Mouse (Mus musculus) NIH3T3 (cell line): ENCODE measurements at regions not wholly inside any gene's neighbourhood (a gene's known extent, or its start where the extent isn't known, plus 50 kb on each side); places are given as distances from the start of the nearest gene placed in this dataset.

ENCODE experiments used
- DNase-seq: peaks from one replicate; pipeline ENCODE4 v3.0.0-alpha.2; 2012; ENCODE audit warnings: low read depth

GRCm38 (mm10) chr12:118784643-118785042 is 61.5 kb upstream of the Sp8 start:
- no peak for DNase-seq

DNA sequence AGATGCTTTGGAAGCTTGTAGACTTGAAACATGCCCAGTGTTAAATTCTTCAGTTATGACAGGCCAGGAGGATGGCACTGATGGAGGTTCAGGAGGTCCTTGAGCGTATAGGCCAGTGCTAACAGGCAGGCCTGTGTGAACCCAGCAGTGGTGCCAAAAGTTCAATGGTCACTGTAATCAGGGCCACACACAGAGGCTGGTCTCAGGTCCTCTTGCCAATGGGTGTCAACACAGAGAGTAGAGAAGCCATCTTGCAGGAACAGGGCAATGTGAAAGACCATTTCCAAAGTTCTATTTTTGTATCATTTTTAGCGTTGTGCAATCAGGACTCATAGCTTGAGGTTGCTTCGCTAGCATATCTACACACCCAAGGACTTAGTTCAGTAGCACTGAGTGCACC is 64.2 kb upstream of the Sp8 start:
- no peak for DNase-seq

GRCm38 (mm10) chr12:118775463-118776064 is 70.6 kb upstream of the Sp8 start:
- peak; percentile 59 for DNase-seq

- DNase-seq, result no peak
Measured at GRCm38 (mm10) chr12:118772790-118773189, 73.3 kb upstream of the Sp8 start.

- no peak for DNase-seq
Measured at GRCm38 (mm10) chr12:118766472-118766871, 79.7 kb upstream of the Sp8 start.

DNA sequence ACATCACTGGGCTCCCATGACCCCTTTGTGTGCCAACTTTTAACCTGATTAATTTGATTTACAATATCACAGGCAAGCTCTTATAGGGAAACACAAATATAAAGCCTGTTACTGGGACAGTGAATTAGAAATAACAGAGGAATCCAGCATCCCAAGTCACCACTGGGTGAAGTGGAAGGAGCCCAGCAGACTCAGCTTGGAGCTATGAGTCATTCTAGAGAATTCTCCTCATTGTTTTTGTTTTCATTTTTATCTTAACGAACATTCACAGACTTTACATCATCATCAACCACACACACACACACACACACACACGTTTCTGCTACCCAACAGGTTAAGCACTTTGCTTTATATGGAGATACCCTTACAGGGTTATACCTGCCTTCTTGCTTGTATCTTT is 92.1 kb upstream of the Sp8 start:
- peak; percentile 41 for DNase-seq

- DNase-seq, result no peak
Measured at GRCm38 (mm10) chr12:118739103-118739502, 107.0 kb upstream of the Sp8 start.

GRCm38 (mm10) chr12:118725891-118726290 is 120.2 kb upstream of the Sp8 start:
- DNase-seq, result no peak

GRCm38 (mm10) chr12:118719878-118720573 is 126.1 kb upstream of the Sp8 start:
- DNase-seq, result no peak

GRCm38 (mm10) chr12:118716824-118717223 is 129.3 kb upstream of the Sp8 start:
- DNase-seq, result no peak

- DNase-seq, result no peak
Measured at GRCm38 (mm10) chr12:118706626-118707025, 139.5 kb upstream of the Sp8 start.

- no peak for DNase-seq
Measured at GRCm38 (mm10) chr12:118704826-118705225, 141.3 kb upstream of the Sp8 start.

GRCm38 (mm10) chr12:118703730-118704129 is 142.4 kb upstream of the Sp8 start:
- DNase-seq, result no peak

DNA sequence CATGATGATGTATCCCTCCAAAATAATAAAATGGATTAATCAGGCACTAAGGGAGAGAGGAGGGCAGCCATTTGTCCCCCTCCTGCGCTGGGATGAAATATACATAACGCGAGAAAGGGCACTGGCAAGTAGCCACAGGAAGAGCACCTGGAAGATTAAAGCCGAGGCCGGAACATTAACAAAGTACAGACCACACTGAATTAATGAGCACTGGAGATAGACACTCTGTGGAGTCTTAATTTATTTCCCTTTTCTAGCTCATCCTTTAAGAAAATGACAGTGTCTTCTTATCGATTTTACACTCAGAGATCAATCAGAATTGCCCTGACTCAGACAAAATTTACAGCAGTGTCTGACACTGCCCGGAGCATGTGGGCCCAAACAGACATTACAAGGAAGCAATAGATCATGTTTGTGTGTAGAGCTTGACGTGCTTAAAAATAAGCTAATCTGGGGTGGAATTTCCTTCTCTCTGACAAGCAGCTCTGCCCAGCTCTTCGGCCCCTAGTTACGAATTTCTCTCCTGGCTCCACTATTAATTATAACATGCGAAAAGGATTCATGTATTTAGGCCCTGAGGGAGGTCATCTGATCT is 143.0 kb upstream of the Sp8 start:
- DNase-seq, result no peak

- peak; percentile 57 for DNase-seq
Measured at GRCm38 (mm10) chr12:118701838-118702237, 144.3 kb upstream of the Sp8 start.

- no peak for DNase-seq
Measured at GRCm38 (mm10) chr12:118698110-118698509, 148.0 kb upstream of the Sp8 start.

DNA sequence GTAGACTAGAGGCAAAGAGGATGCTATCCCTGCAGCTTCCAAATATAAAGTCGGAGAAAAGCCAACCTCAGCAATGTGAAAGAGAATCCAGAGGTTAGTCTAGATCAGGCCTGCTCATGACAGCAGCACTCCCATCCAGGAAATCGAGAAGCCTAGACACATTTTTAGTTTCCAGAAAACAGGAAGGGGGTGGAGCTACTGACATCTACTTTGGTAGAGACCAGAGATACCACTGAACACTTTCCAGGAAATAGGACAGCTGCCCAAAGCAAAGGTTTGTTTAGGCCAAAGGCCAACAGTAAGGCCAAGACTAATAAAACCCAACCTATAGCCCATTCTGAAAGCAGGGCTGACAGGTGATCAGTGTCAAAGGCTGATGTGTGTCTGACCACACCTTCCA is 151.4 kb upstream of the Sp8 start:
- no peak for DNase-seq

DNA sequence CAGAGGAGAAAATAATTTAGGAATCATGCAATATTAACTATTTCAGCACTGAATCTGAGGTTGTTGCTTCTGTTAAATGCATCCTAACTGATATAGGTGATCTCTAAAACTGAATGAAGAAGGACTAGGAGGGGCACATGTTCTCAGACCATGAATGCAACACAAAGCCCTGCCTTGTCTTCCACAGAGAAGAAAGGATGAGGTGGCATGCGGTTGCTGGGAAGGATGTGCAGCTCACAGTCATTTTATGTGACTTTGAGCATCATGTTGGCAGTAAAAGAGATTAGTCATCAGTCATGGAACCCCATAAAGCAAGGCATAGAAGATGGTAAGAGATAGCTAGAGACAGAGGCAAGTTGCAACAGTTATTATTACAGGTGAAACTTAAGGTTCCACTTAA is 163.2 kb upstream of the Sp8 start:
- no peak for DNase-seq

DNA sequence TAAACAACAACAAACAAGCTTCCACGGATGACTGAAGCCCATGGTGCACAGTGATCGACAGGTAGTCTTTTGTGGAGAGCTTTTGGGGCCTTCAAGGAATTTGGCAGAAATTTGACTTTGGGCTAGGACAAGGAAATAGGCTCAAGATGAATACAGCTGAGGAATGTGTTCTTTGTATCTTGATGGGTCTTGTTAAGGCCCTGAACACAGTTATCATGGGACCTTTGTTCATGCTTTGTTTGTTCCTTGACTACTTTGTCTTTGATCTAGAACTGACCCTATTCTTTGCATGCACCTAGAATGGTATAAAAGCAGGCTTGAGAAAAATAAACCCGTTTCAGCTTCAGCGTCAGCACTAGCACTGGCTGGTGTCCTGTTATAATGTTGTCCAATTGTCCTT is 168.1 kb upstream of the Sp8 start:
- no peak for DNase-seq

DNA sequence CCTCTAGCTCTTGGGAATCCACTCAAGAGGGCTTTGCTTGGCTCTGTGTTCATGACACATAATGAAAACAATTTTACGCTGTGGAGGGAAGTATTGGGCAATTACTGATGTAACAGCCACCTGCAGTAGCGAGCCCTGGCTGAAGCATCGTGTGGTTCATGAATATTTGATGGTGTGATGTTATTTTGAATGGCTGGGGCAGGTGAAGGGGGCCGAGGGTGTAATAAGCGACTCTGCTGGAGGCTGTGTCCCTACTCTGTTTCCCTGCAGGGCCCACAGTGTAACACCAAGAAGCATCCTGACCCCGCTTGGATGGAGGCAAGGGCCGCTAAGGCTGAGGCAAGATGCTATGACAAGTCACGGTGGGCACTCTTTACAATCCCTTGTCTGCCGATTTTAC is 184.6 kb upstream of the Sp8 start:
- DNase-seq, result peak; percentile 52

- DNase-seq, result no peak
Measured at GRCm38 (mm10) chr12:118661214-118661486, 185.0 kb upstream of the Sp8 start.

DNA sequence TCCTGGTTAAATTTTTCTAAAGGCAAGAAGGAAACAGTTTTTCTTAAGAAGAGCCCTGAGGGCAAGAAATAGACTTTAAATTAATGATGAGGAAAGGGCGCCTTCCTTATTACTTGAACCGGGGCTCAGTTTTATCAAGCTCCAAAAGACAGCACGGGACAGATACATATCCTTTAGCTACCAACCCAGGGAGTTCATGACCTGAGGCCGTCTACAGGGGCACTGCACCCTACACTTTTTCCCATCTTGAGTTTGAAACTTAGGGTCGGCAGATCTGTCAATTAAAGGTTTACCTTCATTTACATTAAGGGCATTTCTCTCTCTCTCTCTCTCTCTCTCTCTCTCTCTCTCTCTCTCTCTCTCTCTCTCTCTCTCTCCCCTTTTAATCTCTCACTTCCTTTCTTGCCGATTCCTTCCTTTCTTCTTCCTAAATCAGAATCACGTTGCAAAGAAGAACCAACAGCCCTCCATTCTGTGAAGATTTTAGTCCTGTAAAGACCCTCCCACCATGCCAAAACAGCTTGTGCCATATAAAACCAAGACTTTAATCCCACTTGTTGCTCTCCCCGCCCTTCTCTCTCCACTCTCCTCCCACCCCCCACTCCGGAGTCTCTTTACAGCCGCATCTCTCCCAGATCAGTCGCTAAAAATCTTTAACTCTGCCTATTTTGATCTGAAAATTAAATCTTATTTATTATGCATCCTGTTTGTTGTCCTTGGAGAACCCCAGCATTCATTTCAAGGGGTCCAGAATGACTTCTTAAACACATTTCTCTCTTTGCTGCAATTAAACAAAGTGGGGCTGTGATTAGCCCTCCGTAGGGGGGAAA is 185.5 kb upstream of the Sp8 start:
- DNase-seq, result no peak
